Mouse (Mus musculus): ENCODE data around the gene Iqcj. TPM values are rescaled to one million over a fixed set of nuclear protein-coding genes. Genes with fewer than 3 reads are reported as not detected.

Gene Iqcj
- polyA plus RNA-seq, 1 experiment from 2014 or later: 1.5 TPM

GRCm38 (mm10) chr3:67931914-67932313, 39.9 kb downstream of the Iqcj start:
- H3K36me3 ChIP-seq (ENCODE audit: control insufficient read depth, insufficient read depth): no peaks in the 10 kb centered on the region
- peaks cover 8% of the 10 kb centered on the region; the same call in 1 of the 2 replicates for H3K4me1 ChIP-seq (replicated peaks; ENCODE audit: control insufficient read depth, insufficient read depth, low read length)
- no peak for ATAC-seq
- H3K9me3 ChIP-seq (ENCODE audit: control insufficient read depth, low read length): no peaks in the 10 kb centered on the region
- H3K4me2 ChIP-seq (ENCODE audit: low read length): no peak overlapping the region
- H3K4me3 ChIP-seq (replicated peaks; ENCODE audit: low read length): no peak overlapping the region
- no peak overlapping the region for H3K27ac ChIP-seq (ENCODE audit: low read length)
- WGBS: 80% methylated on average over 3 of the region's 3 CpGs
- H3K9ac ChIP-seq (replicated peaks; ENCODE audit: low read depth, low read length): no peak overlapping the region
- no peaks in the 10 kb centered on the region for H3K27me3 ChIP-seq (replicated peaks; ENCODE audit: control insufficient read depth, insufficient read depth, low read length)

- Histone ChIP-seq H3K36me3 (ENCODE audit: control insufficient read depth, insufficient read depth) (no peaks in the 10 kb centered on the region), H3K9ac (replicated peaks; ENCODE audit: low read depth, low read length) (no peak overlapping the region), H3K27me3 (replicated peaks; ENCODE audit: control insufficient read depth, insufficient read depth, low read length) (no peaks in the 10 kb centered on the region), H3K9me3 (ENCODE audit: control insufficient read depth, low read length) (no peaks in the 10 kb centered on the region), H3K4me3 (replicated peaks; ENCODE audit: low read length) (no peak overlapping the region), H3K4me2 (ENCODE audit: low read length) (no peak overlapping the region), H3K27ac (ENCODE audit: low read length) (no peak overlapping the region), H3K4me1 (replicated peaks; ENCODE audit: control insufficient read depth, insufficient read depth, low read length) (peaks cover 5% of the 10 kb centered on the region; the same call in 1 of the 2 replicates)
- WGBS: 86% methylated on average over 3 of the region's 3 CpGs
- no peak for ATAC-seq
These were observed 43.8 kb downstream of the Iqcj start for GRCm38 (mm10) chr3:67935829-67936228.

- Histone ChIP-seq H3K36me3 (ENCODE audit: control insufficient read depth, insufficient read depth) (no peaks in the 10 kb centered on the region), H3K4me1 (replicated peaks; ENCODE audit: control insufficient read depth, insufficient read depth, low read length) (no peaks in the 10 kb centered on the region), H3K27me3 (replicated peaks; ENCODE audit: control insufficient read depth, insufficient read depth, low read length) (no peaks in the 10 kb centered on the region), H3K27ac (ENCODE audit: low read length) (no peak overlapping the region), H3K9ac (replicated peaks; ENCODE audit: low read depth, low read length) (no peak overlapping the region), H3K9me3 (ENCODE audit: control insufficient read depth, low read length) (no peaks in the 10 kb centered on the region), H3K4me3 (replicated peaks; ENCODE audit: low read length) (no peak overlapping the region), H3K4me2 (ENCODE audit: low read length) (no peak overlapping the region)
- no peak for ATAC-seq
- WGBS: 77% methylated on average over 2 of the region's 2 CpGs
These were observed 55.0 kb downstream of the Iqcj start for GRCm38 (mm10) chr3:67947000-67947399.

GRCm38 (mm10) chr3:67952517-67952940, 60.5 kb downstream of the Iqcj start:
- peak; percentile 77 for ATAC-seq
- H3K4me3 ChIP-seq (replicated peaks; ENCODE audit: low read length): no peak overlapping the region
- H3K9ac ChIP-seq (replicated peaks; ENCODE audit: low read depth, low read length): no peak overlapping the region
- H3K9me3 ChIP-seq (ENCODE audit: control insufficient read depth, low read length): no peaks in the 10 kb centered on the region
- peaks cover 12% of the 10 kb centered on the region for H3K4me1 ChIP-seq (replicated peaks; ENCODE audit: control insufficient read depth, insufficient read depth, low read length)
- WGBS: 37% methylated on average over 5 of the region's 5 CpGs
- no peak overlapping the region for H3K27ac ChIP-seq (ENCODE audit: low read length)
- H3K4me2 ChIP-seq (ENCODE audit: low read length): no peak overlapping the region
- H3K36me3 ChIP-seq (ENCODE audit: control insufficient read depth, insufficient read depth): no peaks in the 10 kb centered on the region
- no peaks in the 10 kb centered on the region for H3K27me3 ChIP-seq (replicated peaks; ENCODE audit: control insufficient read depth, insufficient read depth, low read length)

GRCm38 (mm10) chr3:67954459-67955065, 62.5 kb downstream of the Iqcj start:
- ATAC-seq: peak; percentile 21; the same call in 1 of the 2 replicates
- 13% methylated on average over 5 of the region's 5 CpGs for WGBS
- H3K36me3 ChIP-seq (ENCODE audit: control insufficient read depth, insufficient read depth): no peaks in the 10 kb centered on the region
- no peaks in the 10 kb centered on the region for H3K9me3 ChIP-seq (ENCODE audit: control insufficient read depth, low read length)
- peaks cover 13% of the 10 kb centered on the region for H3K4me1 ChIP-seq (replicated peaks; ENCODE audit: control insufficient read depth, insufficient read depth, low read length)
- no peak overlapping the region for H3K27ac ChIP-seq (ENCODE audit: low read length)
- H3K9ac ChIP-seq (replicated peaks; ENCODE audit: low read depth, low read length): no peak overlapping the region
- no peaks in the 10 kb centered on the region for H3K27me3 ChIP-seq (replicated peaks; ENCODE audit: control insufficient read depth, insufficient read depth, low read length)
- no peak overlapping the region for H3K4me2 ChIP-seq (ENCODE audit: low read length)
- H3K4me3 ChIP-seq (replicated peaks; ENCODE audit: low read length): no peak overlapping the region

GRCm38 (mm10) chr3:67959672-67960071, 67.7 kb downstream of the Iqcj start:
- H3K36me3 ChIP-seq (ENCODE audit: control insufficient read depth, insufficient read depth): no peaks in the 10 kb centered on the region
- WGBS: 14% methylated on average over 7 of the region's 7 CpGs
- peaks cover 12% of the 10 kb centered on the region for H3K4me1 ChIP-seq (replicated peaks; ENCODE audit: control insufficient read depth, insufficient read depth, low read length)
- H3K9ac ChIP-seq (replicated peaks; ENCODE audit: low read depth, low read length): no peak overlapping the region
- peak; percentile 50 for ATAC-seq
- no peaks in the 10 kb centered on the region for H3K27me3 ChIP-seq (replicated peaks; ENCODE audit: control insufficient read depth, insufficient read depth, low read length)
- no peak overlapping the region for H3K4me3 ChIP-seq (replicated peaks; ENCODE audit: low read length)
- no peaks in the 10 kb centered on the region for H3K9me3 ChIP-seq (ENCODE audit: control insufficient read depth, low read length)
- H3K27ac ChIP-seq (ENCODE audit: low read length): no peak overlapping the region; the same call in 1 of the 2 replicates
- no peak overlapping the region; the same call in 1 of the 2 replicates for H3K4me2 ChIP-seq (ENCODE audit: low read length)

GRCm38 (mm10) chr3:67960133-67960532, 68.1 kb downstream of the Iqcj start:
- H3K9me3 ChIP-seq (ENCODE audit: control insufficient read depth, low read length): no peaks in the 10 kb centered on the region
- ATAC-seq: peak; percentile 73
- H3K27me3 ChIP-seq (replicated peaks; ENCODE audit: control insufficient read depth, insufficient read depth, low read length): no peaks in the 10 kb centered on the region
- H3K4me1 ChIP-seq (replicated peaks; ENCODE audit: control insufficient read depth, insufficient read depth, low read length): peaks cover 11% of the 10 kb centered on the region
- H3K4me2 ChIP-seq (ENCODE audit: low read length): no peak overlapping the region
- H3K36me3 ChIP-seq (ENCODE audit: control insufficient read depth, insufficient read depth): no peaks in the 10 kb centered on the region
- 3% methylated on average over 3 of the region's 3 CpGs for WGBS
- peak overlapping the region; percentile 33; the same call in 1 of the 2 replicates for H3K27ac ChIP-seq (ENCODE audit: low read length)
- no peak overlapping the region for H3K9ac ChIP-seq (replicated peaks; ENCODE audit: low read depth, low read length)
- no peak overlapping the region for H3K4me3 ChIP-seq (replicated peaks; ENCODE audit: low read length)

GRCm38 (mm10) chr3:67960727-67961126, 68.7 kb downstream of the Iqcj start:
- no peaks in the 10 kb centered on the region for H3K36me3 ChIP-seq (ENCODE audit: control insufficient read depth, insufficient read depth)
- H3K4me3 ChIP-seq (replicated peaks; ENCODE audit: low read length): no peak overlapping the region
- no peak overlapping the region for H3K9ac ChIP-seq (replicated peaks; ENCODE audit: low read depth, low read length)
- no peaks in the 10 kb centered on the region for H3K9me3 ChIP-seq (ENCODE audit: control insufficient read depth, low read length)
- H3K27ac ChIP-seq (ENCODE audit: low read length): no peak overlapping the region
- H3K4me2 ChIP-seq (ENCODE audit: low read length): no peak overlapping the region
- peak; percentile 31; the same call in 1 of the 2 replicates for ATAC-seq
- peaks cover 11% of the 10 kb centered on the region for H3K4me1 ChIP-seq (replicated peaks; ENCODE audit: control insufficient read depth, insufficient read depth, low read length)
- H3K27me3 ChIP-seq (replicated peaks; ENCODE audit: control insufficient read depth, insufficient read depth, low read length): no peaks in the 10 kb centered on the region

GRCm38 (mm10) chr3:67961934-67962639, 70.1 kb downstream of the Iqcj start:
- H3K4me1 ChIP-seq (replicated peaks; ENCODE audit: control insufficient read depth, insufficient read depth, low read length): peaks cover 11% of the 10 kb centered on the region
- no peaks in the 10 kb centered on the region for H3K36me3 ChIP-seq (ENCODE audit: control insufficient read depth, insufficient read depth)
- ATAC-seq: no peak
- no peak overlapping the region for H3K9ac ChIP-seq (replicated peaks; ENCODE audit: low read depth, low read length)
- no peak overlapping the region for H3K4me2 ChIP-seq (ENCODE audit: low read length)
- 90% methylated on average over 6 of the region's 6 CpGs for WGBS
- H3K9me3 ChIP-seq (ENCODE audit: control insufficient read depth, low read length): no peaks in the 10 kb centered on the region
- H3K27ac ChIP-seq (ENCODE audit: low read length): no peak overlapping the region
- no peak overlapping the region for H3K4me3 ChIP-seq (replicated peaks; ENCODE audit: low read length)
- H3K27me3 ChIP-seq (replicated peaks; ENCODE audit: control insufficient read depth, insufficient read depth, low read length): no peaks in the 10 kb centered on the region
